Mouse (Mus musculus) T-helper 1 cell (primary cell): ENCODE results near the gene Anp32e.
"Not testable (repeated sequence)": the region's sequence is repeated elsewhere in the genome, so short reads cannot be mapped to it uniquely, and the experiment has no call there.

Experiments
- in situ Hi-C: fragments of 300-600 bp; cut with MboI, MseI; formaldehyde crosslinking; loops from one replicate; pipeline ENCODE4 v1.15.1; 2025; ENCODE audit warnings: high pct_unique_total_duplicates

Gene Anp32e

GRCm38 (mm10) chr3:95903753-95904502 lies 25.1 kb upstream of the Anp32e start:
- in situ Hi-C loops, result no loop called here

GRCm38 (mm10) chr3:95904568-95904967 lies 24.5 kb upstream of the Anp32e start, which contains the start of gene Car14:
Car14 (minus strand) TSS chr3:95904691.
- in situ Hi-C loops, result no loop called here

- in situ Hi-C loops, result no loop called here
These were observed 23.7 kb upstream of the Anp32e start for GRCm38 (mm10) chr3:95905146-95905939.

GRCm38 (mm10) chr3:95905940-95906492 lies 23.0 kb upstream of the Anp32e start:
- in situ Hi-C loops, result no loop called here

DNA sequence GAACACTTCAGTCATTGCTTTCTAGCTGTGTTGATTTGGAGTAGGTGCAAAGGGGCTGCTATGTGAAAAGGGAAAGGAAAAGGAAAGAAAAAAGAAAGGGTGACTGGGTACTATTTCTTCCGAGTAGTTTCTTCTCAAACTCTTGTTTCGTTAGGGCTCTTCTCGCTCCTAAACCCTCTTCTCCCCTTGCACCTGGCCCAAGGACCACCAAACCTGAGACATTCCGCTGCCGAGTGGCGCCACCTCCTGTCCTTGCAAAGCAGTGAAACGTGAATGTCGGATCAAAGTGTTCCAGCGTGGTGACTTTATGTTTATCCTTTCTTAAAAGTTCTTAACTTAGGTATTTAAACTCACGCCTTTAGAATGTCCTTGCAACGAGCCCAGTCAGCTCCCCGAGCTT lies 22.2 kb upstream of the Anp32e start:
- in situ Hi-C loops, result no loop called here

- in situ Hi-C loops, result no loop called here
These were observed 21.4 kb upstream of the Anp32e start for GRCm38 (mm10) chr3:95907613-95908012.

DNA sequence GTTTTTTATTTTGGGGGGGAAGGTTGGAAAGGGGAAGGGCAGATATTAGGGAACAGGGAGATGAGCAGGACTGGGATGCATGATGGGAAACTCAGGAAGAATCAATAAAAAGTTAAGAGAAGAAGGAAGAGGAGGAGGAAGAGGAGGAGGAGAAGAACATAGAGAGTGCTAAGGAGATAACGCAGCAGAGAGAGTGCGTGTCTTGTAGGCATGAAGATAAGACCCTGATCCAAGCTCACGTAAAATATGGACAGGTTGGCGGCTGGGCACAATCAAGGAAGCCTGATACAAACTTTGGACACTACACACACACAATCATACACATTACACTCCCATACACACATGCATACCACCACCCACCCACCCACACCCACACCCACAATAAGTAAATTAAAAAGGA lies 14.3 kb upstream of the Anp32e start:
- in situ Hi-C loops, result no loop called here

- in situ Hi-C loops, result no loop called here
These were observed 12.3 kb upstream of the Anp32e start for GRCm38 (mm10) chr3:95916760-95917159.

DNA sequence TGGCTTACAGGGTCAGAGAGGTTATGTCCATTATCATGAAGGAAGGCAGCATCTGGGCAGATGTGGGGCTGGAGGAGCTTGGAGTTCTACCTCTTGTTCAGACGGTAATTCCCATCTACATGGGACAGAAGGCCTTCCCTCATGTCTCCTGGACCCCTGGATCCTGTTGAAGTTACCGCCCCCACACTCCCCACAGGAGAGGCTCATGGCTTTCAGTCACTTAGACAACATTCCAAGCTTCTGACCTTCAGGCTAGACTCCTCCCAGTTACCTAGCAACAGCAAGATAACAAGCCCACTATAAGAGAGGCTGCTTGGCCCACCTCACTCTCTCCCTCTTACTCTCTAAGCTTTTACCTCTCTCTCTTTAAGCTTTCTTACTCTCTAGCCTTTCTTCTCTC lies 8.5 kb upstream of the Anp32e start:
- in situ Hi-C loops, result not testable (repeated sequence)

DNA sequence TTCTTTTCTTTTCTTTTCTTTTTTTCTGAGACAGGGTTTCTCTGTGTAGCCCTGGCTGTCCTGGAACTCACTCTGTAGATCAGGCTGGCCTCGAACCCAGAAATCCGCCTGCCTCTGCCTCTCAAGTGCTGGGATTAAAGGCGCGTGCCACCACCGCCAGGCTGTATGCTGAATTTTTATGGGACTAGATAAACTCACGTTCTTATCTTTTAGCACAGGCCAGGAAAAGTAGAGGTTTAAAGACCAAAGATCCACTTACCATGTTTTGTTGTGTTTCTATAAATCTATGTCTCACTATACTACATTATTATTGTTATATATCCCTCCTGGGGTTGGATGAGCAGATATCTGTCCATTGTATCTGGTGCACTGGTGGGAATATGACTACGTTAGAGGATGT lies 5.6 kb upstream of the Anp32e start:
- in situ Hi-C loops, result not testable (repeated sequence)

DNA sequence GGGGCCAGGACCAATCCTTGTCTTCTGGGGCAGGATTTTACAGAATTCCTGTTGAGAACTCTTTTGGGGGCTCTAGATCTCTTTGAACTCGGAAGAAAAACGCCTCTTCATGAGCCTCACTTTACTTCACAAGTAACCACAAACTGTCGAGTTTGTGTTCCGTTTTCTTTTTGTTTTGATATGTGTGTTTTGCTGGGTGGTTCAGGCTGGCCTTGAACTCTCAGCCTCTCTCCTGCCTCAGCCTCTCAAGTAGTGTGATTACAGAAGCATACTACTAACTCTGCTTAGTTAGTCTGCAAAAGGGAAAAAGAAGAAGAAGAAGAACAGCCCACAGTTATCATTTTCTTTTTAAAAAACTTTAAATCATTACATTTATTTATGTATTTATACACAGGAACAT lies 4.9 kb upstream of the Anp32e start:
- in situ Hi-C loops, result no loop called here

DNA sequence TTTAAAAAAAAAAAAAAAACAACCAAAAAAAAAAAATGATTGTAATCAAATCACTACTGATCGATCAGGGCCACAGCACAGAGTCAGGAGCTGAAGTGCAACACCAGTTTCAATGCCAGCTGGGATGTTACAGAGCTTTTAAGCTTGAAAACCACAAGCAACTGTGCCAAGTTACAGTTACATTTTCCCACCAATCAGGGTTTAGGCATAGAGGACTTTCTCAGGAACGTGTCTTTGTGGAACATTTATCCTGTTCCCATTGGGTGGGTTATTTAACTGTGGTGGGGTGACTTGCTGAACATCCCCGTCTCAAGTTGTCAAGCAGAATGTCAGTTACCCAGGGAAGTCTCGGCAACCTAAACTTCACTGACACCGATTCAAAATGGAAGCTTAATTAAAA lies 4.0 kb upstream of the Anp32e start:
- in situ Hi-C loops, result no loop called here

DNA sequence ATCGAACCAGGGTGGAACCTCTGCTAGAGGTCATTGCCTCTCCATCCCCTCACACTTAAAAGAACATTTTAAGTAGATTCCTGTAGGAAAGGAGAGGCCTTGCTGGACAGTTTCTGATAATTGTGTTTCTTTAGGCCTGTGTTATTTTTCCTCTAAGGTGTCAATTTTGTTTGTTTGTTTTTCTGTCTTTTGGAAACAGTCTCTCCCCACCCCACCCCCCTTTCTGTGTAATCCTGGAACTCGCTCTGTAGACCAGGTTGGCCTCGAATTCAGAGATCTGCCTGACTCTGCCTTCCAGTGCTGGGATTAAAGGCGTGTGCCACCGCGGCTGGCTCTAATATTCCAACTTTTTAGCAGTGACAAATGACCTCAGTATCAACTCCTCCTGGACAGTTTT lies 787 bp upstream of the Anp32e start:
- in situ Hi-C loops, result no loop called here

DNA sequence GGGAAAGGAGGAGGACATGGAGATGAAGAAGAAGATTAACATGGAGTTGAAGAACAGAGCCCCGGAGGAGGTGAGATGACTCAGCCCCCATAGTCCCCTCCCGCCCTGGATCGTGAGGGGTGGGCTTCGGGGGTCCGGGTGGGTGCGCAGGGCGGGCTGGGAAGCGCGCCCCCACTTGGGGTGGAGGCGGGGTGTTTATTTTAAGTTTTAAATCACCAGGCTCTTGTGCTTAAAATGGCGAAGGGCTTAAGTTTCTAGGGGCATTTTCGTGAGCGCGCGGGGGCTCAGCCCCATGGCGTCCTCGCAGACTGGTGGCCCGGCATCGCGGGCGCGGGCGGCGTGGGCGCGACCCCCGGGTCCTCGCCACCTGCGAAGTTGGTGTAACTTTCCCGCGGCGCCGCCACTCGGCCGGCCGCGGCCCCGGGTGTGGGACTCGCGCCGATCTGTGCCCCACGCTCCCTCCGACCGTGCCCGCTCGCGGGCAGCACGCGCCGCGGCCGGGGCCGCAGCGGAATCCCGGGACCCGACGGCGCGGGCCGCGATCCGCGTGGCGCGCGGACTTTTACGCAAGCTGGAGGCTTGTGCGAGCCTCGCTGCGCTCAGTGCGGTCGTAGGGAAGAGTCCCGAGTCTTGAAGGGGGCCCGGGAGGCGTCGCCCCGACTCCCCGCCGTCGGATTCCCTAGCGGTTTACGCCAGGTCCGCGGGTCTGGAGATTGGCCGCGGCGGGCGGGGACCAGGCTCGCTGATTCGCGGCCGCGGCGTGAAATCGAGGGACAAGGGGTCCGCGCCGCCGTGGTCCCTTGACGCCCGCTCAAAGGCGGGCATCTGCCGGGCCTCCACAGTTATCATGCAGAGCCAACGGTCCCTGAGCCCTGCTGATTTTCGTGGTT lies 780 bp downstream of the Anp32e start:
- in situ Hi-C loops, result no loop called here

DNA sequence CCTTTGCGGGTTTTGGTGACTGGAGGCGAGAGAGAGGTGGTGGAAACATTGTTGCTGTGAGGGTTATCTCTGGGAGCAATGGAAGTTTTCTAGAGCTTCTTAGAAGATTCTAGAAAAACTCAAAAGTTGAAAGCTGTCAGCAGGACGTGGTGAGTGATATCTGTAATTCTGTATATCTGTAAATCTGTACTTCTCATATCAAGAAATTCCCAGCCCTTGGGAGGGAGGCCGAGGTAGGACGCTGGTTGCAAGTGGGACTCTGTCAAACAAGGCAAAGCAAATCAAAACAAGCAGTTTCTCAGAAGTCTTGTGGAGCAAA lies 1.4 kb downstream of the Anp32e start:
- in situ Hi-C loops, result no loop called here

DNA sequence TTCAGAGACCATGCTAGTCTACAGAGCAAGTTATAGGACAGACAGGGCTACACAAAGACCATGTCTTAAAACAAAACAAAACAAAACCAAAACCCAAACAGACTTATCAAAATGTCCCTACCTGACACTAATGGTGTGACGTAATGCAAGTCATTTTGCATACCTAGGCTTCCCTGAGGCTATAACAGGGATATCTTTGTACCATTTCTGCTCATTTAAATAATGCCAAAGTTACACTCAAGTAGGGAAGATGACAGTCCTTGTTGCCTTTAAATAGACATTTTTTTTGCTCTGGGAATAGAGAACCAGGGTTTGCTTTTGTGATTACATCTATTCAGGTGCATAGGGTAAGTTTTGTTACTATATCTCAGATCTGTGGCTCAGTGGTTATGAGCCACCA lies 2.4 kb downstream of the Anp32e start:
- in situ Hi-C loops, result no loop called here

- in situ Hi-C loops, result no loop called here
These were observed 3.1 kb downstream of the Anp32e start for GRCm38 (mm10) chr3:95932157-95932556.

GRCm38 (mm10) chr3:95932566-95932965 lies 3.5 kb downstream of the Anp32e start:
- in situ Hi-C loops, result no loop called here

DNA sequence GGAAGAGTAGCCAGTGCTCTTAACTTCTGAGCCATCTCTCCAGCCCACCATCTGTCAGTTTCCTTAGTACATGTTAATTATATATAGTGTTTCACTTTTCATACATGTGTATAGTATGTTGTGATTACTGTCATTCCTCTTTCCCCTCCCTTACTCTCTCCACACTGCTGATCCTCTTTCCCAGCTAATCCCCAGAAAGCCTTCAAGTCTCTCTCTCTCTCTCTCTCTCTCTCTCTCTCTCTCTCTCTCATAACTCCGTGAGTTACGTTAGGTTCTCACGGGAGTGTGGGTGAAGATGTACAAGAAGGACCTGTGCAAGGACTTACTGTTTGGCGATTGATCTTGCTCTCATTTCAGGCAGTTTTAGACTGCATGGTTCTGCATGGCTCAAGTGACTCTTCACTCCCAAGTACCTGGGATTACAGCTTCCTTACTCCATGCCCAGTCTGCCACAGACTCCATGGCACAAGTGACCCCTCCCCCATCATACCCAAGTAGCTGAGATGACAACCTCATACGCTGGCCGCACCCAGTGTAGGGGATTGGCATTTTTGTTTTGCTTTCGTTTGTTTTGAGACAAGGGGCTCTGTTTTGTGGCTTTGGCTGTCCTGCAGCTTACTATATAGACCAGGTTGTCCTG lies 4.2 kb downstream of the Anp32e start:
- in situ Hi-C loops, result no loop called here

- in situ Hi-C loops, result no loop called here
These were observed 5.4 kb downstream of the Anp32e start for GRCm38 (mm10) chr3:95934448-95934847.

GRCm38 (mm10) chr3:95938217-95938616 lies 9.2 kb downstream of the Anp32e start:
- in situ Hi-C loops, result no loop called here
